Mouse (Mus musculus) Muller cell, postnatal 12 days (primary cell): ENCODE data around the gene Fto.
A peak's percentile ranks its signal among the peaks of the same experiment; 100 is the strongest.

ENCODE experiments used
- DNase-seq: peaks from one replicate; pipeline ENCODE4 v3.0.0-alpha.2; 2015; ENCODE audit errors: inconsistent ontology term

Gene Fto

DNA sequence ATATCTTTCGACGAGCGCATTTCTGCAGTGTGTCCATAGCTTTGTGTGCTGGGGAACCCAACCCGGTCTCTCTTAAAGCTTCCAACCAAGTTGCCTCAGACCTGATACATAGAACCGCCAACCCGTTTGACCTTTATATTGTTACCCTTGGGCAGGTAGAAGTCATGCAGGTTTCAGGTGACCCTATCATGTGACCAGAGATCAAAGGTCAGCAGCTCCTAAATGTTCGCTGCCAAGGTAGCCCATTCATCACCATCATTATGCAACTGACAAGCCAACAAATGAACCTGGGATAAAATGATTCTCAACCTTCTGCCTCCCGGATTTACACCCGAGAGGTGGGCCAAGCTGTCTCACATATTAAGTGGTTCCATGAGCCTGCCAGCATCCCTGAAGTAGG lies 344.1 kb downstream of the Fto start:
- DNase-seq = no peak

DNA sequence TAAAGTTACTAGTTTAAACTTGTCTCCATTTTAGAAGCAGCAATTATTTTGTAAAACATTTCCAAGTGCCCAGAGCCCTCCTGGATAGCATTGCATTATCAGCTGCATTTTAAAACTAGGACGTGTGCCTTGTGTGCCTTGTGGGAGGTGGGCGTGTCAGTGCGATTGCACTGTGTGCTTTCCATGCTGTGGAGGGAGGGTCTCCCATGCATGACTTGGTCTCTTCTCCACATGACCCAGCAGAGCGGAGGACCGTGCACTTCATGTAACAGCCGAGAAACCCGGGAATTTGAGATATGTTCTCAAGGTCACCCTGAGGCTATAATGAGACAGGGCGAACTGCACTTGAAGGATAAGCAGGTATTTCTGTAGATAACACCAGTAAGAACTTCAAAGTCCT lies 347.6 kb downstream of the Fto start:
- DNase-seq = no peak

DNA sequence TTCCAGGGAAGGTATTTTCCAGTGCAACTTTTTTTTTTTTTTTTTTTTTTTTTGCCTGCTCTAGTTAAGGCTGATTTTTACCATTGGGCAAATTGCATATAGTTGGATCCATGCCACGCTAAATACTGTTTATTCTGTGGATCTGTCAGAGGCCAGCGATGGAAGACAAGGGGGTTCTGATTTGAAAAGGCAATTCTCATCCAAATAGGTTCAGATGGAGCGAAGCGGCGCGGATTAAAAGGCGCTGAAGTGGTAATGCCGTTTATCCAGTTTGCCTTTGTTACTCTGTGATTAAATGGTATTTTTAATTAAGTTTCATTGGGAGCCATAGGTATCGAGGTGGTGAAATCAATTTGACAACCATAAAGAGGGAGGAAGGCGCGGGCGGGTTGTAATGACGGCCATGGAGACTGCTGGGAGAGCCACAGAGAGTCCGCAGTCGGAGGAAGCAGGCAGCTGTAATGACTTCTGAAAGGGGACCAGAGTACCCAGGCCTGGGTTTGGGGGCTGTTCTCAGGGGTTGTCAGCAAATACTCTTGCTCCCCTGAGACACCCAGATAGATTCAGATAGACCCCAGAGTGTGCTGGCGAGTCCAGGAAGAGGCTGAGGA lies 356.2 kb downstream of the Fto start:
- no peak for DNase-seq

DNA sequence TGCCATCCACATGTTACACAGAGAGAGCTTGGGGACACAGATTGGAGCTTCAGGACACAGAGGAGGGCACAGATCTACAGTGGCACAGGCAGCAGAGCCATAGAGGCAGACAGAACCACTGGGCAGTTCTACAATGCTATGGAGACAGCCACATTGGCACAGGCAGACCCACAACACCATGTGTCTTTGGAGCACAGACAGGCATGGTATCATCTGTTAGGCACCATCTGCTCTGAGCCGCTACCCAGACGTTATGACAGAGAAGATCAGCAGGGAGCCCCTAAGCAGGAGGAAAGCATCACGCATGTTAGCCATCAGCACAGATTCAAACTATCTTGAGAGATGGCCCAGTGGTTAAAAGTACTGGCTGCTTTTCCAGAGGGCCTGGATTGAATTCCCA lies 363.6 kb downstream of the Fto start:
- DNase-seq = no peak

DNA sequence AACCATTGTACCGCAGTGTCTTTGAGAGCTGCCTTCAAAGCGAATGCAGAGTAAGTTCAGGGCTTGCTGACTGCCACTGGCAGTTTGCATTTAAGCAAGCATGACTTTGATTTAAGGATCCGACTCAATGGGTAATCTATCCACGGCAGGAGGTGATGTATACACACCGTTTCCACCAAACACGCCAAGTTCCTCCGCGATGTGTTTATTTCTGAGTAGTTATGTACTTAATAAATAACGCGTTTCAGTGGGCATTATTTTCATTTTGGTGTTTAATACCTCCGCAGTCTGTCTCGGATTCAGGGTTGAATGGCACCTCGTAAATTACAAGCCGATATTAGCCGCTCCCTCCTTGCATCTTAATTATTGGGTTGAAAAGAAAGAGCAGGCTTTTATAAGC lies 366.1 kb downstream of the Fto start:
- no peak for DNase-seq

DNA sequence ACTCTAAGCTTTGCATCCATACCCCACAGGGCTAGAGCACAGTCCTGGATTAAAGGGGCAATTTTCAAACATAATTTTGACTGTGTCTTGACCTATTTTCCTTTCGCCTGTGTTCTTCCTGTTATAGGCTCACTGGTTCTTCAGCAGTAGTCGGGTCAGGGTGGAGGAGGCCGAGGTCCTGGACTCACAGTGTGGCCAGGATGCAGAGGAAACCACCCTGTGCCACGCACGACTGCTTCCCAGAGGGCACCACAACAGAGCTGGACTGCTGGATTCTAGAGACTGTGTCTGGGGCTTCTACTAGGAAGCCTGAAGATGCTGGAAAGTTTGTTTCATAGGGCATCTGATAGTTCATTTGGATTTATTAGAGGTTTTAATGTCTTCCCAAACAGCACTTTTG lies 366.8 kb downstream of the Fto start:
- DNase-seq = no peak

DNA sequence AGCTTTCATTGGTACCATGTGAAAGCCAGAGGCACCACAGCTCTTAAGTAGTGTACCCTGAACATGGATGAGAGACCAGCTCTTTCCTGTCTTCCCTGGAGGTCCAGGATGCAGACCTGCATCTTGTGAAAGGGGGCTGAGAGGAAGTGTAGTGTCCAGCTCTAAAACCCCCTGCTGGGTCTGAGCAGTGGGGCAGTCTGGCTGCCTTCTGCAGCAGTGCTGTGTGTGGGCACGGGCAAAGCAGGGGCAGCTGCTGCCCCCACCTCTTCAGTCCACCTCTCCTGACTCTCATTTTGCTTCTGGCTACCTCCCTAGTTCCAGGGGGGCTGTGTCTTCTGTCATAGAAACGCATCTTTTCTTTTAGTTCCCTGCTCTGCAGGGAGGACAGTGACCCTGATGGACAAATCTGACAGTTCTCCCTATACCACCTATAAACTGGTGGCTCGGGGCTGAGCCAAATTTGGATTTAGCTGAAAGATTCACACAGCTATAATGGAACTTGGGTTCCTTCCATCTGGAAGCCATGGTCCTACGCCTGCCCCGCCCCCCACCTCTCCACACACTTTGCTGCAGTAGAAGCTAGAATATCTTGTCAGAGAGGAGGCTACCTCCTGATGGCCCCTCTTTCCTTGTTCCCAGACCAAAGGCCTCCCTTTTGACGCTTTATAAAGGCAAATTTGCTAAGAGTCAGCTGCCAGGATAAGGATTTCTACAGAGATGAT lies 371.4 kb downstream of the Fto start:
- DNase-seq = no peak

DNA sequence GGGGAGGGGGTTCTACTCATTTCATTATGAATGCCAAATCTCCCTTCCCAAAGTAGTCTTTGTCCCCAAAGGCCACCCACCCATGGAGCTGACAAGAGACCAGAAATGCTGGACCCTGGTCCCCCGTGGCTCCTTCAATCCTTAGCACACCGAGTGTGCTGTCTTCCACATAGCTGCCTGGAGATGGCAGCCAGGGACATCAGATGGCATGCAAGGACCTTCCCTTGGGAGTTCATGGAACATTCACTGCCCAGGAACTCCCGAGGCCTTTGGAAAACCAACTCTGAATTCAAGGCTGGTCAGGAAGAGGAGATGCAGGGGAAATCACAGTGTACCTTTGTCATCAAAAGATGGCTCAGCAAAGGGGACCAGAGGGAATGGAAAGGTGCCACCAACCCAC lies 372.1 kb downstream of the Fto start:
- DNase-seq = peak; percentile 7

DNA sequence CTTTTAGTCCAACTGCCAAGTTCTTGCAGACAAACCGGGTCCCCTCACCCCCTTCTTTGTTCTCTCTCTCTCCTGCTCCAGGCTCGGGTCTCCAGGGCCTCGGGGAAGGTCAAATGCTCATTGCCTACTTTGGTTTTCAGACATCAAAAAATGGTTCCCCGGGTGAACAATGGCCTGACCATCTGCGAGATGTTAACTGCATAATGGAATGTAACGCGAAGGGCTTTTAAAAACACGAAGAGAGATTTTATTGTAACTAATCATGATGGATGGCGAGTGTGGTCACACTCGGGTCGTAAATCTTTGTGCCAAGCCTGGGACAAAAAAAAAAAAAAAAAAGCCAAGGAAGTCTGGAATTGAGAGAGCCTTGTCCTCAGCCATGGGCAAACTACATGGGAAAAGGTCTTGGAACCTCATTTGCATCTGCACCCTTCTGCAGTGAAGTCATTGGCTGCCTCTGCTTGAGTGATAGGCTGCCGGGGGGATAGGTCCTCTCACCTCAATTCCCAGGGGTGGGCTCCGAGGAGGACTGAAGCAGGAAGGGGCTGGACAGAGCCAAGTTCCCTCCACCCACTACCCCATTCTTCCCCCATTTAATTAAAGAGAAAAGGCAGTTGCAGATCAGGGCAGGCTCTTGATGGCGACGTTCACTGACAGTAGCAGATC lies 378.9 kb downstream of the Fto start:
- DNase-seq = no peak

DNA sequence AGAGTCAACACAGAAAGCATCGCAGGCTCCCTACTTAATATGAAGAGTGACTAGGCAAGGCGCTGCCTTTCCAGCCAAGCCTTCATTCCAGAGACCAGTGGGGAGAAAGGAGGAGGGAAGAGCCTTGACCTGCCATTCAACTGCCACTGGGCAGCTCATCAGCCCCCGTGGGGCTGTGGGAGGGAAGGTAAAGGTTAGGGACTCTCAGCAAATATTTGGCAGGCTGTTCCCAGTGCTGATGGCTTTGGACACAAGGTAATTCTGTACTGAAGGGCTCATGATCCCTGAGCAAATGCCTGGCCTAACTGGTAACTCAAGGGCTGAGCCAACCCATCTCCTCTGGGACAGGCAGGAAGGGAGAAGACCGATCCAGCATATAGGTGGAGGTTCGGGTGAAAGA lies 393.2 kb downstream of the Fto start:
- no peak for DNase-seq

DNA sequence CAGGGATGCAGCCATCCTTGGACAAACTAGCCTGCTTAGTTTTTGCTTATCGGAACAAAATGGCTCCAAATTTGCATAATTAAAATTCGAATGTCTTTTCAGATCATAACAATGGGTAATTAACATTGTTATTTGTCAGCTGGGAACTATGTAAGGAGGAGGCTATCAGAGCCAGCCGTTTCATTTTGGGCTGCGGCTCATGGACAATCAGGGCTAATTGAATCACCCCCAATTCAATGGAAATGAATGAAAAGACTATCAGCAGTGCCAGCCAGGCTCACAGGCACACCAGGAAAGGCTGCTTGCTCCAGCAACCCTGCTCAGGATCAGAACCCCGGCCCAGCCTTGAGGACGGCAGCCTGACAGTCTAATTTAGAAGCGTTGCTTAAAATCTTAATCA lies 395.3 kb downstream of the Fto start:
- DNase-seq = peak; percentile 45

DNA sequence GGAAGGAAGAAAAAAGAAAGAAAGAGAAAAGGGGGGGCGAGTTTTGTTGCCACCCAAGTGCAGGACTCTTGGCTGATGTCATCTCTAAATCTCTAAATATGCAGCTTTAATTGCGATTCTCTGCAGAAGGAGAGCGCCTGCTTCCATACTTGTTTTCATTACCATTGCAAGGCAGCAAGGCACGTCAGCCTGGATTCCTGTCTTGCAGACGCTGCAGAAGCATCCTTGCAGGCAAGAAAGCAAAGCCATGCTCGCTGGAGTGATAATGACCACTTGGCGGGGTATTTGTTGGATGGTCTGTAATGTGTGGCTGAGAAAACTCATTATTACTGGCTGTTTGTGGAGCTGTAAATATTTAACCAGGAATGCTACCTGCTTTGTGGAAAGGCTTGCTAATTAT lies 396.4 kb downstream of the Fto start:
- no peak for DNase-seq

DNA sequence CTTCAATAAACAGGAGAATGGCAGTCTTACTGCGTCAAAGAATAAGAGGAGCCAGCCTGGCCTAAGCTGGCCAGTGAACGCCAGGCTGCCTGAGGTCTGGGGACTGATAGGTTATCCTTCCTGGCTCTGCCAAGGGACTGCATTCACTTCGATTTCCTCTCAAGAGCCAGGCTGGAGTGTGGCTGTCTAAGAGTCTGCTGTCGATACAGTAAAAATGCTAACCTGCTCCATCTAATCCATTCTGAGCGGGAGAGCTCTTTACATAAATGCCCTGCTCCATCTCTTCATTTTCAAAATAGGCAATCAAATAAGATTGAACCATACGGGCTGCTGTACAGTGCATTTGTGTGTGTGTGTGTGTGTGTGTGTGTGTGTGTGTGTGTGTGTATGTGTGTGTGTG lies 397.9 kb downstream of the Fto start:
- no peak for DNase-seq

DNA sequence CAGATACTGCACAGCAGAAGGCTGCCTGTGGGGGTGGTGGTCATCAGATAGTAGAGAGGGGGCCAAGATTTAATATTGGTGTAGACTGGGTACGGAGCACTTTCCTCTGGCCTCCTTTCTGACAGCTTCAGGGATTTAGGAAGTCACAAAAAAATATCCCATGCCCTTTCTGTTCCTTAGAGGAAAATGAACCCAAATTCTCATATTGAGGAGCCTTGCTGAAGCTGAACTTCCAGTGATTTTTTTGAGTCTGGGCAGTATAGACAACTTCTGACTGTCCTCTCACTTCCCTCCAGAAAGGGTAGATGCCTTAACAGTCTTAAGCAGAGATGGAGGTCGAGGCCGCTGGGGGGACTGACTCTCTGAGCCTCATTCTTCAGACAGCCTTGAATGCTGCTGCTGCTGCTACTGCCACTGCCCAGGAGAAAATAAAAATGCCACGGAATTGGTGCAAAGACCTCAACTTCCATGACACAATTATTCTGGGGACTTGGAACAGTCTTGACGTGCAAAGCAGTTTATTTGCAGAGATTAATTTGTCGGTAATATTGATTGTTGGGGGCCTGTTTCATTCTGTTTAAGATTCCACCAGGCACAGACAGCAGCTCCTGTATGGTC lies 398.8 kb downstream of the Fto start:
- DNase-seq = no peak

DNA sequence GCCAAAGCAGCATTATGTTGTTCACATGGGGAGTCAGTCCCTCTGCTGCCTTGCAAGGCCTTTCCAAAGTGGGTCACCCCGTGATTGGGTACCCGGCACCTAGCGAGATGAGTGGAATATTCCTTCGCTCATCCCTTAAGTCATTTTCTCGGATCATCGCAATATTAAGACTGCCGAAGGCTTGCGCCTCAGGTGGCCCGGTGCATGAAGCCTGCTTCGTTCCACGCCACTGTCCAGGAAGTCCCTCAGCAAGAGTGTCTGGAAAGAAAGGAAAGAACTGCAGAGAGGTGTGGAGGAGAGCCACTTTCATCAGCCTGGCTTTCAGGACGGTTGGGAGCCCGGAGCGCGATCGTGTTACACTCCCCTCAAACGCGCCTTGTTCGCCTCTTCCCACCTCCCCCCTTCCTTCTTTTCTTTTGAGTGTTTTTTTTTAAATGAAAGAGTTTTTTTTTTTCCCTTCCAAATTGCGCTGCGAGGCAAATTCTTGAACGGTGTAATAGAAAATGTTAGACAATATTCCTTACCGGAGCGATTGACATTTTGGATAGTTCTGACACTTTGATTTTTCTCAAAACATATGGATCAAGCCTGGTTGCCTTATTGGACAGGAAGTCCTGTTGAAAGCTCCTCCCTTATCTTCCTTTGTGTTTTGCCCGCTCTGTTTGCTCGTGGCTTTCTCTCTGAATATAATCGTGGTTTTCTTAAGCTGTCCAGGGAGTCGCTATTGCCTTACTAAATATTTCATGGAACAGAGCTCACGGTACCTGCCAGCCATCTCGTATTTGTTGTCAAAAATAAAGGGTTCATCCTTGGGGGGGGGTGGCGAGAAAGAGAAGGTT lies 399.6 kb downstream of the Fto start:
- DNase-seq = peak; percentile 39

DNA sequence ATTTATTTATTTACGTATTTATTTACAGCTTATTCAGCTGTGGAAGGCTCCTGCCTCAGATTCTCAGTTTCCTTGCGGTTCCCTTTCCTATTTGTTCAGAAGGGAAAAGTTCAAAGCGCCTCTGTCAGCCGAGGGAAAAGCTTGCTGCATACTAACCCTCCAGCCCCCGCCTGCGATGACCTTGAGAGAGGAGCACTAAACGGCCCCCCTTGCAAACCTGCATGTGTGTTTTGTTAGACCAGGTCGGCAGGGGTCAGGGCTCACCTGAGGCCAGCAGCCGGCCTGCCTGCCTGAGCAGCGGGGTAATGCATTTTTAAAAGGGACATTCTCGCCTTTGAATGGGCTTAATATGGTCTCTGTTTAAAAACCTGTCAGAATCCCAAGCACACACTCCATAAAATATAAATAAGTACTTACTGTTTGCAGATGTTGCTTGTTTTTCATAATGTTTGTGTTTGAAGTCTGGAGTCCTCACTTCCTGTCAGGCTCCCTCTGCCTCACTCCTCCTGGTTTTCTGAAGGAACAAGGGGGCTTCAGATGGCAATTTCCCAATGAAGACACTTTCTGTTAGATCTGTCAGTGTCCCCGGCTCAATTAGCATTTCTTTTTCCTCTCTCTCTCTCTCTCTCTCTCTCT lies 400.5 kb downstream of the Fto start:
- DNase-seq = no peak

DNA sequence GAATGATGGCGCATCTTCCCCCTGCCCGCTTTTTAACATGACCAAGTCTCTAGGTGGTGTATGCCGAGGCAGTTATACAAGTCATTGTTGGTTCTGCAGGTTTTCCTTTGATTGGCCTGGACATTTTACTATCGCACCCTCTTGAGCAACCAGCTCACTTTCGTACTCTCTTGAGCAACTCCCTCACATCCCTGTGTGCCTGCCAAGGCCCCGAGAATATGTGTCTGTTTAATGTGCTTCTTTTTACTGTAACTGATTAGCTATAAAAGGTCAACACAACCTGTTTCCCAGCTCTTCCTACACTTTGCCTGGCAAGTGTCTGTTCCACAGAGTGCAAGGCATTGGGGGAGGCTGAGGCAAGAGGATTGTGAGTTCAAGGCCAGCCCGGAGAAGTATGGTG lies 401.4 kb downstream of the Fto start:
- no peak for DNase-seq

DNA sequence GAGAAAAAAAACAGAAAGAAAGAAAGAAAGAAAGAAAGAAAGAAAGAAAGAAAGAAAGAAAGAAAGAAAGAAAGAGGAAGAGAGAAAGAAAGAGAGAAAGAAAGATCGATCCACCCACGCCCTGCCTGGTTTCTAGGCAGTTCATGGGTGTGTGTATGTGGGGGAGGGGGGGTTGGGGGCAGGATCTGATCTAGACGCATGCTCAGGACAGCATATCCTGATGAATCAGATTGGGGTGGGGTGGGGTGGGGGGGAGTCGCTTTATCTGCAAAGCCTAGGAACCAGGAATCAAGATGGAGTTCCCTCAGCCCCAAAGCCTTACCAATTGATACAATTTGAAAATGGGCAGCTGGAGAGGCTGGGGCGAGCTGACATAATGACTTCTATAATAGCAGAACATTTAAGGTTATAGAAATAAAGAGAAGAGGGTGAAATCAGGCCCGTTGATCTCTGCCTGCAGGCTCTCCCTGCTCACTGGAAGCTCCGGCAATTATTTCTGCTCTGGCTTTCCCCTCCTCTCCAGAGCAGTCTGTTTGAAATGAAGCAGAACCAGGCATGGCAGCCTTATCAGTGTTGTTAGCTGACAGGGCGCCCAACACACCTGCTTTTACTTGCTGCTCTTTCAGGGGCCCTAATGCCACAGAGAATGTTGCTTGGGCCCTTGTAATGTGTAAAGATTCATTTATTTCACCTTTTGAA lies 402.2 kb downstream of the Fto start:
- no peak for DNase-seq
